Mouse (Mus musculus) kidney, adult 2 months (tissue): ENCODE measurements around the gene Cacna1c.

Source experiments
- CTCF ChIP-seq: fragments of 200-500 bp; conservative IDR thresholded peaks from 2 replicates; pipeline ENCODE4 v1.5.1; 2011; ENCODE audit warnings: low read depth, mild to moderate bottlenecking, control low read depth, low read length, moderate library complexity, mixed read lengths; ENCODE audit not compliant: insufficient read depth, insufficient read length
- POLR2A ChIP-seq: fragments of 200-500 bp; IDR thresholded peaks from one replicate; pipeline ENCODE4 v1.6.1; 2011; ENCODE audit warnings: low read depth, low read length, control low read depth

GRCm38 (mm10) chr6:118737078-118737477, 459.1 kb downstream of the Cacna1c start:
- TF ChIP-seq CTCF (no peak), POLR2A (no peak)
